Mouse (Mus musculus): ENCODE measurements around the gene Grb2.
A peak's percentile ranks its signal among the peaks of the same experiment; 100 is the strongest.
"Not testable (repeated sequence)": the region's sequence is repeated elsewhere in the genome, so short reads cannot be mapped to it uniquely, and the experiment has no call there.

The Grb2 gene

GRCm38 (mm10) chr11:115646439-115646838 lies 62.0 kb downstream of the Grb2 start:
- DNase-seq (ENCODE audit: low spot score): no peak

- DNase-seq (ENCODE audit: low spot score): not testable (repeated sequence)
Measured at GRCm38 (mm10) chr11:115645498-115645897, 62.9 kb downstream of the Grb2 start.

GRCm38 (mm10) chr11:115644308-115644707 lies 64.1 kb downstream of the Grb2 start:
- DNase-seq (ENCODE audit: low spot score): no peak

GRCm38 (mm10) chr11:115643265-115643664 lies 65.1 kb downstream of the Grb2 start:
- DNase-seq (ENCODE audit: low spot score): no peak

GRCm38 (mm10) chr11:115642705-115643104 lies 65.7 kb downstream of the Grb2 start:
- DNase-seq (ENCODE audit: low spot score): no peak

- DNase-seq (ENCODE audit: low spot score): no peak
Measured at GRCm38 (mm10) chr11:115641664-115642036, 66.7 kb downstream of the Grb2 start.

- DNase-seq (ENCODE audit: low spot score): no peak
Measured at GRCm38 (mm10) chr11:115640978-115641663, 67.3 kb downstream of the Grb2 start.

- no peak for DNase-seq (ENCODE audit: low spot score)
Measured at GRCm38 (mm10) chr11:115640311-115640828, 68.0 kb downstream of the Grb2 start.

- no peak for DNase-seq (ENCODE audit: low spot score)
Measured at GRCm38 (mm10) chr11:115639540-115639939, 68.9 kb downstream of the Grb2 start.

- no peak for DNase-seq (ENCODE audit: low spot score)
Measured at GRCm38 (mm10) chr11:115638498-115639409, 69.6 kb downstream of the Grb2 start.

- DNase-seq (ENCODE audit: low spot score): no peak
Measured at GRCm38 (mm10) chr11:115636960-115637359, 71.4 kb downstream of the Grb2 start.

- no peak for DNase-seq (ENCODE audit: low spot score)
Measured at GRCm38 (mm10) chr11:115635484-115635883, 72.9 kb downstream of the Grb2 start.

GRCm38 (mm10) chr11:115635041-115635440 lies 73.4 kb downstream of the Grb2 start:
- DNase-seq (ENCODE audit: low spot score): no peak

GRCm38 (mm10) chr11:115634109-115634508 lies 74.3 kb downstream of the Grb2 start:
- DNase-seq (ENCODE audit: low spot score): no peak

GRCm38 (mm10) chr11:115632862-115633261 lies 75.5 kb downstream of the Grb2 start:
- no peak for DNase-seq (ENCODE audit: low spot score)

- no peak for DNase-seq (ENCODE audit: low spot score)
Measured at GRCm38 (mm10) chr11:115632247-115632646, 76.2 kb downstream of the Grb2 start.

GRCm38 (mm10) chr11:115631505-115631890 lies 76.9 kb downstream of the Grb2 start:
- DNase-seq (ENCODE audit: low spot score): no peak

GRCm38 (mm10) chr11:115630532-115631504 lies 77.6 kb downstream of the Grb2 start:
- peak; percentile 71 for DNase-seq (ENCODE audit: low spot score)

GRCm38 (mm10) chr11:115629734-115630531 lies 78.5 kb downstream of the Grb2 start:
- DNase-seq (ENCODE audit: low spot score): no peak

GRCm38 (mm10) chr11:115628465-115629101 lies 79.8 kb downstream of the Grb2 start:
- no peak for DNase-seq (ENCODE audit: low spot score)

Measured in layer of hippocampus, adult 11-12 months (tissue).